Mouse (Mus musculus) heart, postnatal 10 days (tissue): ENCODE data around the gene Enpp7. TPM values are rescaled to one million over a fixed set of nuclear protein-coding genes. Genes with fewer than 3 reads are reported as not detected.

Experiments
- DNase-seq, 2 experiments: peaks; one replicate each; pipeline ENCODE4 v3.0.0; 2021
- intact Hi-C: fragments of 180-260 bp; cut with DNase I; formaldehyde crosslinking; loops from one replicate; pipeline ENCODE4 v1.15.1; 2025
- total RNA-seq, 2 experiments: library from RNA; stranded (reverse); gene quantifications; 2 replicates each; pipeline ENCODE4 v1.2.3; 2021

Gene Enpp7
- total RNA-seq, 2 experiments from 2014 or later = not detected

DNA sequence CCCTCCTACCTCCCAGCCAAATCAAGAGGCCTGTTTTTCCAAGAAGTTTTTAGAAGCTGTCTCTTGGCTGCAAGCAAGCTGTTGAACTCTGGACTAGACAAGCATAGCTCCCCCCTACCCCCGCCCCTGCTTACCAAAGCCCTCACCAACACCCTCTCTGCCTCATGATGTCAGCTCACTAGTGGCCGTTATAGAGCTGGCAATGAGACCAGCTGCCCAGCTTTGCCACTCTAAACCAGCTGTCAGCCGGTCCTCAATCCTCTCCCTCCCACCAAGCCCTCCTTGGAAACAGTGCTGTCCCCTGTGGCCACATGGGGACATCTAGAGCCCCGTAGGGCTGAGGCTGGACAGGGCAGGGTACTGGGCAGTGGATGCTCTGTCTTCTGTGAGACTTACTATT, 7.5 kb downstream of the Enpp7 start:
- intact Hi-C loops = loop anchor here (5.0 kb wide), 1 partner anchor 37 kb away; no protein-coding TSS in a partner anchor
- DNase-seq = no peak

DNA sequence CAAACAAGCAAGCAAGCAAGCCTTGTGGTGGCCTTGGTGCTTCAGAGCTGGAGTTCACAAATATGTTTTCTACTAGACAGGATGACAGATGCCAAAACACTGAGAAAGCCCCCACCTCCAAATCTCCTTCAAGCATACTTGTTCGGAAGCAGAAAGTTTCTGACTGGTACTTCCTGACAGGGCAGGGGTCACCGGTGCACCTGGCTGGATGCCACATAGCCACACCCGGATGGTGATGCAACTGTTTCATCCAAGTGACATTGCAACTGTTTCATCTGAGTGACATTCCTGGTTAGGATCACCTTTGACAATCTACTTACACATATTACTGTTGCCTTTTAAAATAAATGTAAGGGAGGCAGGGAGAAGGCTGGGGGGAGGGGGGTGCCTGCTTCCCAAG, 9.2 kb downstream of the Enpp7 start:
- DNase-seq = no peak
- intact Hi-C loops = loop anchor here (5.0 kb wide), 1 partner anchor 35 kb away; no protein-coding TSS in a partner anchor

DNA sequence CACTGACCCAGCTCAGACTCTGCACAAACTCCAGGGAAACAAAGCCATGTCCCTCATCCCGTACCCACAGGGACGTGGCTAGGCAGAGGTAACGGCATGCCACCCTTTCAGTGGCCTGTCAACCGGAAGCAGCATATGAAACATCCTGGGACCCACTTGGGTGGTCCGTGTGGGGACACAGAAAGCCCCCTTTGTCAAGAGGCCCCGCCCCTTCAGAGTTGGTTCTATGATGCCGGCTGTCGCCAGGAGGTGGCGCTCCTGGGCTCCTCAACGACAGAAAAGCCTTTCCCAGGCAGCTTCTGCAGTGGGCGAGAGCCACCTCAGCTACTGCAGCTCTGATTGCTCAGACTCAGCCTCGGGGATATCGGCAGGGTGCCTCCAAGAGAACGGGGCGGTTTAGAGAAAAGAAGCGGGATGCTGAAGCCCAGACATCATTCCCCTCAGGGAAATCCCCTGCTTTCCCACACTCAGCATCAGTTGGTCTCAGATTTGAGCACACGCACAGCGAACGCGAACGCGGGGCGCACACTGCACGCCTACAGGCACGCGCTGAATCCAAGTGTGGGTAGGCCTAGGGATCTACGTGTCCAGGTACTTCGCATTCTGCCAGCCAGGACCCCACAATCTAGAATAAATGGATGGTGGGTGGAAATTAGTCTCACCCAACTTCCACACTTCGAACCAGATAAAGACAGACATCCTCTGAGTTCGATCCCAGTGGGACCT, 10.7 kb downstream of the Enpp7 start:
- peak; percentile 77 to 90 for DNase-seq
- intact Hi-C loops = loop anchor here (2.0 to 5.0 kb wide), 2 partner anchors 34 to 192 kb away; no protein-coding TSS in a partner anchor

DNA sequence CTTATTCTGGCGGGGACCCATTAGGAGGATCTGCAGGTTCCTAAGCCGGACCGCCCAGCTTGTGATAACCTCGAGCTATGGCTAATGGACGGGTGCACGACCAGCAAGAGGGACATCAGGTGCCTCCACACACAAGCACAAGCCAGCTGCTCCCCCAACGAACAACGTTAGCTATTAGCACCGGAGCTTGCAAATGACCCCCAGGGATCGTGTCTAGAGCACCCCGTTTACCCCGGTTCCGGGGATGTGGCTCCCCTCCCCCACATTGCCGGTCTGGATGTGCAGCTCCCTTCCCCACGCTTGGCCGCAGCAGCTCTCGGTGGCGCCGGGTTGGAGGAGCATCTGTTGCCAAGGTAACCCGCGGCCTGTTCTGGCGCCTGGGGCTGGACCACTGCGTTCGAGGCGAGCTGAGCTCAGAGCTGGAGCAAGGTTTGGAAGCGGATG, 11.4 kb downstream of the Enpp7 start:
- intact Hi-C loops = loop anchor here (2.0 to 5.0 kb wide), 2 partner anchors 33 to 191 kb away; no protein-coding TSS in a partner anchor
- no peak for DNase-seq

DNA sequence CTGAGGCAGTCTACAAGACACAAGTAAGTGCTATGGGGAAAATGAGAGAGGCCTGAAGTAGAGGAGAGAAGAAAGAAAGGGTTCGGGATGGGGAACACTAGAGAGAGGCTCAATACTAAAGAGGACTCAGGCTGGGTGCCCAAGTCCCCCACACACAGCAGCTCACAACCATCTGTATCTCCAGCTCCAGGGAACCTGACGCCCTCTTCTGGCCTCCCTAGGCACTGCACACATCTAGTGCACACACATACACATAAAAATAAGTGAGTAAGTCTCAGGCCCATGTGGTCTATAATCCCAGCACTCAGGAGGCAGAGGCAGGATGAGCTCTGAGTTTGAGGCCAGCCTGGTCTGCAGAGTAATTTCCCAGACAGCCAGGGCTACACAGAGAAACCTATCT, 12.9 kb downstream of the Enpp7 start:
- DNase-seq = no peak
- intact Hi-C loops = no loop called here

DNA sequence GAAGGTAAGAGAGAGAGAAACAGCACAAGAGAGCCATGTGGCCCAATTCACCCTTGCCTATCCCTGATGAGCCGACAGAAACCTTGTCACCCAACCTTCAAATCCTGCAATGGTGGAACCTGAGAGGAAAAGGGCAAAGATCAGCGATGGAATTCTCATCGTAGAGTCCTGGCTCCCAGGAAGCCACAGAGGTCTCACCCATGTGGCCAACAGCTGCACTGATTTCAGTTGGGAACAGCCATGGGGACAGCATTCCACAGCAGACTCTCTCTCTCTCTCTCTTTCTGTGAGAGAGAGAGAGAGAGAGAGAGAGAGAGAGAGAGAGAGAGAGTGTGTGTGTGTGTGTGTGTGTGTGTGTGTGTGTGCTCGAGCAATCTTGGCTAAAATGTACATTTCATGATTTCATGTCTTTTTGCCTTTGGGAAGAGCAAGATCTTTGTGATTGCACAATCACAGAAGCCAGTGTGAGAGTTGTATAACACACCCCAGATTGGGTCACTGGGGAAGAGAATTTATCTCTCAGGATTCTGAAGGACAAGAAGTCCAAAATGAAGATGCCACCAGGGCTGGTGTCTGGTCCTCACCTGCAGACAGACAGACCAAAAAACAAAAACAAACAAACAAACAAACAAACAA, 13.6 kb downstream of the Enpp7 start:
- DNase-seq = no peak
- intact Hi-C loops = no loop called here

DNA sequence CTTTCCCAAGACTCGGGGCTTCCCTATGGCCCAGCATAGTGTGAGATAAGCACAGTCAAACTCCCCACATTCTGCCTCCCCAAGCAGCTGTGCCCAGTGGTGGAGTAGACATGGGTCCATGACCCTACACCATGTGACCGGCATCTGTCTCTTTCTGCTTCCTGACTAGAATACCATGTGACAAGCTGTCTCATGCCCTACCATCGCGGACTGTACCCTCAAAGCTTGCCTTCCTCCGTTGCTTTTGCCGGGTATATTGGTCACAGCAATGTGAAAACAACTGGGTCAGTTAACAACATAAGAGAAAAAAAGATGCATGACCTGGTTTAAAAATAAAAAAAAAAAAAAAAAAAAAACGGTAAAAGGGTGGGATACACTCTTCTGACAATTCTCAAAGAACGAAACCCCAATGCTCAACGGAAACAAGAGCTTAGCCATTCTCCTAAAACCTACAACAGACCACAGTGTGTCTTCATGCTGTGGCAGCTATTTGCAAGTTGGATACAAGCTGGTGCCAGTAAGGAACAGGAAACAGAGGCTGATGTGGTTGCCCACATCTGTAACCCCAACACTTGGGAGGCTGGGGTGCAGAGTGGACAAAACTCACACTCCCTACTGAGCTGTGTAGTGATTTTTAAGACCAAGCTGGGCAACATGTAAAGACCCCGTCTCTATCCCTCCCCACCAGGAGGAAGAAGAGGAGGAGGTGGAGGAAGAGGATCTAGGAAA, 17.7 kb downstream of the Enpp7 start:
- intact Hi-C loops = no loop called here
- DNase-seq = no peak

DNA sequence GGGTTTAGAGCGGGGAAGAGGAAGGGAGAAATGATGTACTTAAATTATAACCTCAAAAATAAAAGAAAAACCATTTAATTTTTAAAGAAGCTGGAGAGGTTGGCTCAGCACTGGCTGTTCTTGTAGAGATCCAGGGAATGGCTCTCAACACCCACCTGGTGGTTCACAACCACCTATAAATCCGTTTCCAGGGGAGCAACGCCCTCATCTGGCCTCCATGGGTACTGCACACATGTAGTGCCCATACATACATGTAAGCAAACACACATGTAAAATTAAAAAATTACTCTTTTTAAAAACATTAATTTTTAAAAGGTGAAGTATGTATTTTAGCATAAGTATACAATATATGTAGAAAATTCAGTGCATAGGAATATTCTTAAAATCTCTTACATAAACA, 18.5 kb downstream of the Enpp7 start:
- DNase-seq = no peak
- intact Hi-C loops = no loop called here

DNA sequence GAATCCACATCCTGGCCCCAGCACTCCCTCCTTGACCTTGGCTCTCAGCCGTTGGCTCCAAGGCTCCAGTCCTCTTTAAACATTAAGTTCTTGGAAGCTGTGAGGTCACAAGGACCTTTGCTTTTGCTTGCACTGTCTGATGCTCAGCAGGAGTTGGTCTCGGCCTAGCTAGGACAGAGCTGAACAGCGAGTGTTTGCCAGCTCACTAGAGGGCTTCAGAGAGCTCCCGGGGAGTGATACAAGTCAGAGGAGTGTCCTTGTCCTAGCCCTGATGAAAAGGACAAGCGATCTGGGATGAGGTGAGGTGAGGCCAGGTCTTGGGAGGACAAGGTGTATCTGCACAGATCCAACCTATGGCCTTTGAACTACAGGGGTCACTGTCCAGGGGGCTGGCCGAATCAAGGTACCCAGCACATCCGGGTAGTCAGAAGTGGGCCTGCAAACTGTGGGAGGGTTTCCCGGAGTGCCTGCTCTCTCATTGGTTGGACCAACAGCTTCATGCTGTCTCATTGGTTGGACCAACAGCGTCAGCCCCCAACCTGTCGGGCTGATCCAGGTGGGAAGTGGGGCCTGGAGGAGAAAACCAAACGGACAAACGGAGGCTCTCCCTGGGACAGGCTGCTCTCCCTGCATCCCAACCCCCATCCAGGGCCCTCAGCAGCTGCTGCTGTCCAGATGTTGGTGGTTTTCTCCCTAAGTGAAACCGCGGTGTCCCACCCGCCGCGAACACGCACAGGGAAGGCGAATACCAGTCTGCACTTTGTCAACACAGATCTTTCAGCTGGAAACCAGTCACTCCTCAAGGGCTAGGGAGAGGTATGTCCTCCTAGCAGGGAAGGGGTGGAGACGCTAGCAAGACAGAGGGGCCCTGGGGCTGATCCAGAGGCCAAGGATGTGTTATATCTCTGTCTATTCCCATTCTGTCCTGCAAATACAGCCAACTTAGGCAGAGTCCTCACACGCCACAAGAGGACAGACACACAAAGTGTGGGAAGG, 19.8 kb downstream of the Enpp7 start:
- intact Hi-C loops = no loop called here
- DNase-seq = no peak

DNA sequence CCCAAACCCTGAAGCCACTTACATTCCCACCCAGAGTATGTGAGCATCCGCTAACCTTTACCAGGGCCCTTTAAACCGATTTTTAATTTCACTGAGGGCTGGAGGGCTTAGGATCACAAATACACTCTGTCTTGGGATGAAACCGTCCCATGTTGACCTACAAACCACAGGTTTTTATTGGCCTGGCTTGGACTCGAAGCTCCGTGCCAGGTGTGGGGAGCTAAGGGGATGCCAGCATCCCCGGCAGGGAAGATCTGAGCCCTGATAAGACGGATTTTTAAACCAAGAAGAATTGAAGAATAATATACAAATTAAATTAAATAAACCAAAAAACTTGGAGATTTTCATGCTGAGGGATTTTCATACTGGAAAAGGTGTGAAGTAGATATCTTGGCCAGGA, 26.5 kb downstream of the Enpp7 start:
- DNase-seq = no peak
- intact Hi-C loops = no loop called here

DNA sequence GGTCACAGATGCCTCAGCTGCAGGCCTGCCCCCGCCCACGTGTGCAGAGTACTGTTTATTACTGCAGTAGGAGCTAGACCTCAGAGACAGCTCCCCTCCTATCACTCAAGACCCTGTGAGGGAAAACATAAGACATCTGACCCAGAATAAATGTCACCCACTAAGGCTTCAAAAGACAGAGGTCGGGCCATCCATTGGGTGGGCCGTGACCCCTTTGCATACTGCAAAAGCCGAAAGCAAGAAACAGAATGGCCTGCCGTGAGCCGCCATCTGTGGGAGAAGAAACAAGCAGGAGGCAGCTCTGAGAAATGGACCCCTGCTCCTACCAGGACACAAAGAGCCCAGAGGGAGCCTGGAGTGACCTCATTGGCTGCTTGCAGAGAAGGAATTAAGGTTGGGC, 29.5 kb downstream of the Enpp7 start:
- no peak for DNase-seq
- intact Hi-C loops = no loop called here

DNA sequence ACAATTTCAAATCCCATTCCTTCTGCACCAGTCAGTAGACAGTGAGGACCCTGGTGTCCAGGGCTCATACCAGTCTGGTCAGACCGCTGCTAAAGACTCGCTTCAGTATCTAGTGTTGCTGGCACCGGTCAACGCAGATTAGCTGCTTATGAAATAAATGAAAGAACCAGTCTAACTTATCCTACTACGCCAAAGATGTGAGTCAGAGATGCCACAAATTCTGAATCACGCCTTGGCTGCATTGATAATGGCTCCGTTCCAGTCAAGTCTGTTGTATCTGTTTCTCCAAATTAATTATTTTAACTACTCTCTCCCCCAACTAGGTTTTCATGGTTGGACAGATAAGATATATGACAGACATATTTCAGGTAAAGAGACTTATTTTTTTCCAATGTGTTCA, 33.2 kb downstream of the Enpp7 start:
- no peak for DNase-seq
- intact Hi-C loops = no loop called here

DNA sequence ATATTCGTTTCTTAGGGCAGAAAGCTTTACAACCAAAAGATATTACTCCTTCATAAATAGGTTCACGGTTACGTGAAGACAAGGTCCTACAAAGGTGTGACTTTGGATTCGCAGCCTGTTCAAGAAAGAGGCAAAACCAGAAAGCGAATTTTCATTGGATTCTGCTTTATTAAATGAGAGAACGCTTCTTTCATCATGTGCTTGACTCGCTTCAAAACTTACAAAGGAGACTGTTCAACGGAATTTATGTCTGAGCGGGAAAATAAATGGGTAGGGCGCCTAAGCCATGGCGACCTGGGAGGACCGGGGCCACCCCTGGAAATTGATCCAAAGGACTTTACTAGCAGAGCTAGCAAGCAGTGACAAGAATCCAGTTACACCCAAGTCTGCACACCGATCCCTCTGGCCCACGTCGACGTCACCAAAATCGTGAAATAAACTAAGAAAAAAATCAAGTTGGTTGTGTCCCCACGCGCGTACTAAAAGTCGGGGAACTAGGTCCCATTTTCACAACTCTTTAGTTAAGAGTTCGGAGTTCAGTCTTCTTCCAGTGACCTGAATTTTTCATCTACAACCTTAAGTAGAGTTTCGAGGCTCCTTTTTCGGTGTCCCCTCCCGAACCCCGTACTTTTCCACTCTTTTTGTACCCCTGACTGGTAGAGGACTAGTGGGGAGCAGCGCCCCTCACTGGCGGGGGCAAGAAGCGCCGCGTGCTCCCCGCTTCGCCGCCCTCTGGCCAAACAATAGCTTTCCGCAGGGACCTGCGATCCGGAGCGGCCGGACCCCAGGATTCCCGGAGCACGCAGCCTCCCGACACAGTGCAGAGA, 34.3 kb downstream of the Enpp7 start:
- peak in 1 of 2 experiments; percentile 19 for DNase-seq
- intact Hi-C loops = no loop called here

DNA sequence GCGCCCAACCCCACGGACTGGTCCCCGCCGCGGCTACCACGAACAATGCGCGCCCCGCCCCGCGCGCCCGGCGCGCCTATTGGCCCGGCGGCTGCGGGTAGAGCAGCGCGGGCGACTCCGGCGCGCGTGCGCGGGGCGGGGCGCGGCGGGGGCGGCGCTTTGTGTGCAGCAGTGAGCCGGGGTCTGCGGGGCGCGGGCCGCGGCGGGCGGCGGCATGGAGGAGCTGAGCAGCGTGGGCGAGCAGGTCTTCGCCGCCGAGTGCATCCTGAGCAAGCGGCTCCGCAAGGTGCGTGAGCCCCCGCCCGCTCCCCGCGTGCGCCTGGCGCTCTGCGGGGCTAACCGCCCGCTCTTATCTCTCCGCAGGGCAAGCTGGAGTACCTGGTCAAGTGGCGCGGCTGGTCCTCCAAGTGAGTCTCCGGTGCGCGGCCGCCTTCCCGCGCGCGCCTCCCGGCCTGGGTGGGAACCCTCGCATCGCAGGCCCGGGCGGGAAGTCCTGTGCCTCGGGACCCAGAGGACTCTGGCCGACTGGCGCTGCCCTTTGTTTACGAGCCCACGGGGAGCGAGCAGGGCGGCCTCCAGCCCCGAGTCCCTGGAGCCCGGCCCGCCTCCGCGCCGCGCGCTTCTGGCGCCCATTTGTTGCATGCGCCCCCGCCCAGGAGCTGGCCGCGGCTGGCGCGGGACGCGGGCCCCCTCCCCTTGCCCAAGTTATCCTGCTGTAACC, 35.1 kb downstream of the Enpp7 start, which contains the start of gene Cbx2:
Gene Cbx2, plus strand, starts transcription at position 68 of the 721 bp plus-strand sequence.
- intact Hi-C loops = no loop called here
- peak; percentile 88 to 91 for DNase-seq

DNA sequence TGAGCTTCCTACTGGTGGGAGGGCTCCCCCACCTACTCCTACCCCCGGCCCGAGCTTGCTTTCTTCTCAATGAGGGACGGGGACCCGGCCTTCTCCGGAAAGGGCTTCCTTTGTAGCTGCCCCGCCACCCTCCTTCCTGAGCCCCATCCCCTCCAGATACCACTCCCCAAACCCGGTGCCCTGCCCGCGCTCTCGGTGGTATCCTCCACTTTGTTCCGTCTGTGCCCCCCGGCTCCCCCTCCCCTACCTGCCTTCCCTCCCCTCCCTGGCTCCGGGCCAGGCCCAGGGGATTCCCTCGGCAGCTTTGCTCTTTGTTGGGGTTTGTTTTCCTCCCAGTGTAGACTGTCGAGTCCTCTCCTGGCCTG, 35.6 kb downstream of the Enpp7 start:
- DNase-seq = peak in 1 of 2 experiments; percentile 51
- intact Hi-C loops = no loop called here

DNA sequence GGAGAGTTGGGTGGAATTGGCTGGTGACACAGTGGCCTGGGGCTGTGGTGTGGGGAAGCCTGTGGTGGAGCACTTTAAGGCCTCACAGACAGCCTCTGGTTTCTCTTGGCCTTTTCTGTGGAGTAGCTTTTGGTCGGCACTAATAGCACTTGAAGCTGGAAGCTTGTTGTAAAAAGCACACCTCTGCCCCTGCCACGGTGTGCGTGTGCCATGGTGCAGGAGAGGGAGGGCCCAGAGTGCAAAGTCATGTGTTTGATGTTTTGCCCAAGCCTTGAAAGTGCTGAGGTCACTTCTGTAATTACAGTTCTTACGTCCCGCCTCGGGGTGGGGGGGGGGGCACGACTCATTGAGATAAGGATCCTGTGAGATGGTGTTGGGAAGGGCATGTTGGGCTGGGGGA, 36.3 kb downstream of the Enpp7 start:
- intact Hi-C loops = no loop called here
- peak in 1 of 2 experiments; percentile 38 for DNase-seq

DNA sequence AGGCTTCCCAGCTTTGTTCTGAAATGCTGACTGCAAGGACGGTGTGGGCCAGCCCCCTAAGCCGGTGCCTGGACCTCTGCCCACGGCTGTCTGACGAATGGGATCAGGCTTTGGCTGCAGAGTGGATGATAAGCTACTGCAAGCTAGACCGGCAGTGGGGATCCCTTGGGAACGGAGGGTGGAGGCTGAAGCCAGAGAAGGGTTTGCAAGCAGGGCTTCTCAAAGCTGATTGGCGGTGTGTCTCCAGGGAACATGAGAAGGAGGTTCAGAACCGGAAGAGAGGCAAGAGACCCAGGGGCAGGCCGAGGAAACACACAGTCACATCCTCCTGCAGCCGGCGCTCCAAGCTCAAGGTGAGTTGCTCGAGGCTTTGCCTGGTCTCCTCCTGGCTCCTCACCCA, 38.2 kb downstream of the Enpp7 start:
- peak; percentile 81 for DNase-seq
- intact Hi-C loops = no loop called here

DNA sequence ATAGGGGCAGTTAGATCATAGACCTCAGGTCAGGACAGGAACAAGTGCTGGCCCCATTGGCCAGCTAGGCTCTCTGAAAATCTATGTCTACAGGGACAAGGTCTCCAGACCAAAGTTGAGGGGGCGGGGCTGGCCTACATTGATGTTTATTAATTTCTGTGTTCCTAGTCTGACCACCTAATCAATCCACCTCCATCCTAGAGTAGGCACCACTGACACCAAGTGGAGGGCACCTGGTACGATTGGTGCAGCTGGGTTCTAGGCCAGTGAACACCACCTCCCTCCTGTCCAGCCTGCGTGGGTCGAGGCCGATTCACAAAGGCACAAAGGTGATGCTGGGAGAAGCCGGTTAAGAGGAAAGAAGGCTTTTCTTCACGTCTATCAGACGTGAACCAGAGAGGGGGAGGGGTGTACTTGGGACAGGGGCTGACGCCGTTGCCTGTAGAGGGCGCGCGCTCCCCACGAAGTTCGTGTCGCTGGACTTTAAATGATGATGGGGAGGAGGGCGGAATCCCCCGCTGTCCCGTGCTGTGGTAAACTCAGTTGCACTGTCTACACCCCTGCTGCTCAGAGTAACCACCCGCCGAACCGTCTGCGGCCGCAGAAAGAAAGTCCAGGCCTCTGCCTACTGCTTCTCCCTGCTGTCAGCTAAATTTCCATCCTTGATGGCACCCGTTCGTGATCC, 46.0 kb downstream of the Enpp7 start:
- intact Hi-C loops = loop anchor here (2.0 to 5.0 kb wide), 2 partner anchors 37 to 157 kb away; no protein-coding TSS in a partner anchor
- DNase-seq = peak; percentile 89 to 94
